Mouse (Mus musculus): Measurements from ENCODE around the gene Rangrf. TPM values are rescaled to one million over a fixed set of nuclear protein-coding genes. Genes with fewer than 3 reads are reported as not detected.

Rangrf gene
- polyA plus RNA-seq, 2 experiments = 23.0 to 29.2 TPM

GRCm38 (mm10) chr11:68926981-68927380 is 48.0 kb downstream of the Rangrf start, which contains the start of gene Odf4:
Odf4 (minus strand) TSS chr11:68927081.
- no peak for ATAC-seq (ENCODE audit: insufficient read depth)
- H3K27ac ChIP-seq = no peak within 1 kb of the TSS
- WGBS (ENCODE audit: insufficient replicate concordance) = 64% methylated on average over 3 of the region's 3 CpGs
- 0 out of 4 replicates have a peak, but pooled peaks cover 0 to 2% of the 10 kb centered on the region in 2 experiments for H3K4me1 ChIP-seq (replicated peaks; ENCODE audit: control insufficient read depth in 2 of 2, insufficient read depth in 2 of 2, low read length in 1 of 2)
- no peak for TF ChIP-seq CTCF (IDR thresholded peaks at IDR 0.05; ENCODE audit: low read depth)
- no peak for TF ChIP-seq EP300 (IDR thresholded peaks at IDR 0.05; ENCODE audit: low read depth)
- no peak within 1 kb of the TSS for H3K9ac ChIP-seq (replicated peaks)
- DNase-seq (ENCODE audit: low read depth in 3 of 3, low spot score in 3 of 3) = no peak
- H3K36me3 ChIP-seq (replicated peaks; ENCODE audit: control insufficient read depth, insufficient read depth, low read depth) = no peaks in the 10 kb centered on the region
- no peaks in the 10 kb centered on the region for H3K9me3 ChIP-seq (ENCODE audit: control insufficient read depth, low read length)
- no peak within 1 kb of the TSS for H3K4me2 ChIP-seq (ENCODE audit: low read depth)
- H3K27me3 ChIP-seq (ENCODE audit: control insufficient read depth, insufficient read depth, low read length) = no peaks in the 10 kb centered on the region
- H3K4me3 ChIP-seq (ENCODE audit: insufficient read depth in 1 of 2, low read depth in 2 of 2, low read length in 2 of 2) = no peak within 1 kb of the TSS

GRCm38 (mm10) chr11:68924749-68925148 is 50.2 kb downstream of the Rangrf start:
- Histone ChIP-seq H3K9me3 (ENCODE audit: control insufficient read depth, low read length) (no peaks in the 10 kb centered on the region), H3K27me3 (ENCODE audit: control insufficient read depth, insufficient read depth, low read length) (no peaks in the 10 kb centered on the region), H3K36me3 (replicated peaks; ENCODE audit: control insufficient read depth, insufficient read depth, low read depth) (no peaks in the 10 kb centered on the region), H3K4me3 (ENCODE audit: insufficient read depth in 1 of 2, low read depth in 2 of 2, low read length in 2 of 2) (no peak overlapping the region), H3K4me2 (ENCODE audit: low read depth) (no peak overlapping the region), H3K27ac (no peak overlapping the region), H3K4me1 (replicated peaks; ENCODE audit: control insufficient read depth in 2 of 2, insufficient read depth in 2 of 2, low read length in 1 of 2) (0 out of 4 replicates have a peak, but pooled peaks cover 0 to 2% of the 10 kb centered on the region in 2 experiments), H3K9ac (replicated peaks) (no peak overlapping the region)
- 33% methylated on average over 2 of the region's 2 CpGs for WGBS (ENCODE audit: insufficient replicate concordance)
- no peak for DNase-seq (ENCODE audit: low read depth in 3 of 3, low spot score in 3 of 3)
- ATAC-seq (ENCODE audit: insufficient read depth) = no peak
- TF ChIP-seq CTCF (IDR thresholded peaks at IDR 0.05; ENCODE audit: low read depth) = no peak
- no peak for TF ChIP-seq EP300 (IDR thresholded peaks at IDR 0.05; ENCODE audit: low read depth)

DNA sequence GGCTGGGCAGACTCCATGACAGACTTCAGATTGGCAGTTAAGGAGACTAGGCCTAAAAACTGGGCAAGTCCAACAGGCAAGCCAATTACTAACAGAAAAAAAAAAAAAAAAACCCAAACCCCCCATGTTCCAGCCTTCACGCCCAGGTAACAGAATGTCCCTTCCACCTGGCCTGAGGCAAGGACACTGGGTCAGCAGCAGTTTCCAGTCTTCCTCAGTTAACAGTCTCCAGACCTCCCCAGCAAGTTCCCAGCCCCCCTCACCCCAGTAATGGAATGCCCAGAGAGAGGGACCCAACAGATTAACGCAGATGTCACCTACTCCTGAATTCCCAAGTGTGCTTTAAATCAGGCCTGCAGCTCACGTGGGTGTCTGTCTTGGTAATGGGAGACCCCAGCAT is 51.8 kb downstream of the Rangrf start:
- Histone ChIP-seq H3K36me3 (replicated peaks; ENCODE audit: control insufficient read depth, insufficient read depth, low read depth) (no peaks in the 10 kb centered on the region), H3K27me3 (ENCODE audit: control insufficient read depth, insufficient read depth, low read length) (no peaks in the 10 kb centered on the region), H3K9me3 (ENCODE audit: control insufficient read depth, low read length) (no peaks in the 10 kb centered on the region), H3K27ac (no peak overlapping the region), H3K9ac (replicated peaks) (no peak overlapping the region), H3K4me3 (ENCODE audit: insufficient read depth in 1 of 2, low read depth in 2 of 2, low read length in 2 of 2) (no peak overlapping the region), H3K4me2 (ENCODE audit: low read depth) (no peak overlapping the region), H3K4me1 (replicated peaks; ENCODE audit: control insufficient read depth in 2 of 2, insufficient read depth in 2 of 2, low read length in 1 of 2) (0 out of 4 replicates have a peak, but pooled peaks cover 0 to 2% of the 10 kb centered on the region in 2 experiments)
- 41% methylated on average over 3 of the region's 3 CpGs for WGBS (ENCODE audit: insufficient replicate concordance)
- no peak for ATAC-seq (ENCODE audit: insufficient read depth)
- DNase-seq (ENCODE audit: low read depth in 3 of 3, low spot score in 3 of 3) = no peak
- TF ChIP-seq CTCF (IDR thresholded peaks at IDR 0.05; ENCODE audit: low read depth) = no peak
- TF ChIP-seq EP300 (IDR thresholded peaks at IDR 0.05; ENCODE audit: low read depth) = no peak

Small RNA genes lying within 50 kb of the gene (microRNA-seq; reads per million reads assigned to microRNA genes)
- gene Mir3062 = 5.5 reads per million, percentile 9 among the genes with 10 or more reads in this experiment

Other genes starting within 250 kb of the Rangrf start
- gene Ndel1, start 103.3 kb downstream of the Rangrf start, polyA plus RNA-seq (2012; rRNA removed) = 20.2 and 21.1 TPM in 2 replicates
- 28.1 and 30.8 TPM in 2 replicates for gene Ndel1, start 103.3 kb downstream of the Rangrf start, polyA plus RNA-seq (2014; fragmentation: Nextera tagmentation; extraction: Ambion mirVana)
- 0.08 and 0.09 TPM in 2 replicates for gene Rnf222, start 86.6 kb downstream of the Rangrf start, polyA plus RNA-seq (2012; rRNA removed)
- gene Rnf222, start 86.6 kb downstream of the Rangrf start, polyA plus RNA-seq (2014; fragmentation: Nextera tagmentation; extraction: Ambion mirVana) = 0.10 TPM in 1 of 2 replicates, not detected in the other
- 1,827 and 1,859 TPM in 2 replicates for gene Rpl26, start 73.6 kb downstream of the Rangrf start, polyA plus RNA-seq (2012; rRNA removed)
- 829 and 850 TPM in 2 replicates for gene Rpl26, start 73.6 kb downstream of the Rangrf start, polyA plus RNA-seq (2014; fragmentation: Nextera tagmentation; extraction: Ambion mirVana)
- gene Odf4, start 48.1 kb downstream of the Rangrf start, polyA plus RNA-seq (2012; rRNA removed) = not detected in 2 replicates
- gene Odf4, start 48.1 kb downstream of the Rangrf start, polyA plus RNA-seq (2014; fragmentation: Nextera tagmentation; extraction: Ambion mirVana) = not detected in 2 replicates
- 1.4 and 3.5 TPM in 2 replicates for gene Arhgef15, start 17.7 kb downstream of the Rangrf start, polyA plus RNA-seq (2012; rRNA removed)
- 0.89 and 1.2 TPM in 2 replicates for gene Arhgef15, start 17.7 kb downstream of the Rangrf start, polyA plus RNA-seq (2014; fragmentation: Nextera tagmentation; extraction: Ambion mirVana)
- 0.58 and 0.59 TPM in 2 replicates for gene Slc25a35, start 7.1 kb downstream of the Rangrf start, polyA plus RNA-seq (2012; rRNA removed)
- gene Slc25a35, start 7.1 kb downstream of the Rangrf start, polyA plus RNA-seq (2014; fragmentation: Nextera tagmentation; extraction: Ambion mirVana) = 0.13 and 0.51 TPM in 2 replicates
- 11.0 and 11.4 TPM in 2 replicates for gene Pfas, start 33.3 kb upstream of the Rangrf start, polyA plus RNA-seq (2012; rRNA removed)
- 15.1 and 17.2 TPM in 2 replicates for gene Pfas, start 33.3 kb upstream of the Rangrf start, polyA plus RNA-seq (2014; fragmentation: Nextera tagmentation; extraction: Ambion mirVana)
- gene Ctc1, start 40.7 kb upstream of the Rangrf start, polyA plus RNA-seq (2012; rRNA removed) = 21.9 and 23.9 TPM in 2 replicates
- gene Ctc1, start 40.7 kb upstream of the Rangrf start, polyA plus RNA-seq (2014; fragmentation: Nextera tagmentation; extraction: Ambion mirVana) = 15.2 and 17.5 TPM in 2 replicates
- gene Aurkb, start 70.5 kb upstream of the Rangrf start, polyA plus RNA-seq (2012; rRNA removed) = 65.6 and 78.6 TPM in 2 replicates
- 90.8 and 94.3 TPM in 2 replicates for gene Aurkb, start 70.5 kb upstream of the Rangrf start, polyA plus RNA-seq (2014; fragmentation: Nextera tagmentation; extraction: Ambion mirVana)
- gene Borcs6, start 84.5 kb upstream of the Rangrf start, polyA plus RNA-seq (2012; rRNA removed) = 3.0 and 3.4 TPM in 2 replicates
- gene Borcs6, start 84.5 kb upstream of the Rangrf start, polyA plus RNA-seq (2014; fragmentation: Nextera tagmentation; extraction: Ambion mirVana) = 2.2 and 3.0 TPM in 2 replicates
- 12.0 and 18.0 TPM in 2 replicates for gene Tmem107, start 95.6 kb upstream of the Rangrf start, polyA plus RNA-seq (2012; rRNA removed)
- 21.9 and 29.3 TPM in 2 replicates for gene Tmem107, start 95.6 kb upstream of the Rangrf start, polyA plus RNA-seq (2014; fragmentation: Nextera tagmentation; extraction: Ambion mirVana)
- 23.0 and 23.1 TPM in 2 replicates for gene Vamp2, start 113.3 kb upstream of the Rangrf start, polyA plus RNA-seq (2012; rRNA removed)
- gene Vamp2, start 113.3 kb upstream of the Rangrf start, polyA plus RNA-seq (2014; fragmentation: Nextera tagmentation; extraction: Ambion mirVana) = 11.4 and 12.6 TPM in 2 replicates
- gene Per1, start 120.0 kb upstream of the Rangrf start, polyA plus RNA-seq (2012; rRNA removed) = 1.8 and 1.9 TPM in 2 replicates
- gene Per1, start 120.0 kb upstream of the Rangrf start, polyA plus RNA-seq (2014; fragmentation: Nextera tagmentation; extraction: Ambion mirVana) = 3.0 and 4.2 TPM in 2 replicates
- gene Hes7, start 145.2 kb upstream of the Rangrf start, polyA plus RNA-seq (2012; rRNA removed) = 0.08 and 0.12 TPM in 2 replicates
- gene Hes7, start 145.2 kb upstream of the Rangrf start, polyA plus RNA-seq (2014; fragmentation: Nextera tagmentation; extraction: Ambion mirVana) = 0.05 TPM in 1 of 2 replicates, not detected in the other
- gene 9130213A22Rik, start 147.4 kb upstream of the Rangrf start, polyA plus RNA-seq (2012; rRNA removed) = 0.05 and 0.08 TPM in 2 replicates
- not detected in 2 replicates for gene 9130213A22Rik, start 147.4 kb upstream of the Rangrf start, polyA plus RNA-seq (2014; fragmentation: Nextera tagmentation; extraction: Ambion mirVana)
- 0.05 and 0.38 TPM in 2 replicates for gene Aloxe3, start 150.7 kb upstream of the Rangrf start, polyA plus RNA-seq (2012; rRNA removed)
- gene Aloxe3, start 150.7 kb upstream of the Rangrf start, polyA plus RNA-seq (2014; fragmentation: Nextera tagmentation; extraction: Ambion mirVana) = 0.15 TPM in 1 of 2 replicates, not detected in the other
- gene Alox12b, start 181.8 kb upstream of the Rangrf start, polyA plus RNA-seq (2012; rRNA removed) = not detected in 2 replicates
- not detected in 2 replicates for gene Alox12b, start 181.8 kb upstream of the Rangrf start, polyA plus RNA-seq (2014; fragmentation: Nextera tagmentation; extraction: Ambion mirVana)
- 0.01 and 0.03 TPM in 2 replicates for gene Alox8, start 222.7 kb upstream of the Rangrf start, polyA plus RNA-seq (2012; rRNA removed)
- not detected in 2 replicates for gene Alox8, start 222.7 kb upstream of the Rangrf start, polyA plus RNA-seq (2014; fragmentation: Nextera tagmentation; extraction: Ambion mirVana)